Mouse (Mus musculus): Measurements from ENCODE around the gene Hif3a.
"Not testable (repeated sequence)": the region's sequence is repeated elsewhere in the genome, so short reads cannot be mapped to it uniquely, and the experiment has no call there.

Hif3a gene

GRCm38 (mm10) chr7:17062389-17062788, at the start of gene Hif3a:
Hif3a (minus strand) TSS chr7:17062427.
- DNase-seq, result no peak

DNA sequence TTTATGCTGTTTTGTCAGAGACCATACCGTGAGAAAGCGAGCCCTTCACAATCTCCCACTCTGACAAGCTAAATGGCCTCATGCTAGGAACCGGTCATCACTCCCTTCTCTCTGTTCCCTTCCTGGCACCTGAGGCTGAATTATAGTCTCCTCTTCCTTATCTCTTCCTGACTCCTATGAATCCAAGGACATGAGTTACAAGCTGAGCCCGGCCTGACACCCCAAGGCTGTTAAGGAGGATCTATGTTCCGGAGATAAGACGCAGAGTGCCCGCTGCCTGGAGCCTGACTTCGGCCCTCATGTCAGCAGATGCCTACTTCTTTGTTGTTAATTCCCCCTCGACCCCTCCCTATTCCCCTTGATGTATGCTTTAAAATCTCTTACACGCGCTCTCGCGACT, 39.4 kb upstream of the Hif3a start:
- not testable (repeated sequence) for DNase-seq

DNA sequence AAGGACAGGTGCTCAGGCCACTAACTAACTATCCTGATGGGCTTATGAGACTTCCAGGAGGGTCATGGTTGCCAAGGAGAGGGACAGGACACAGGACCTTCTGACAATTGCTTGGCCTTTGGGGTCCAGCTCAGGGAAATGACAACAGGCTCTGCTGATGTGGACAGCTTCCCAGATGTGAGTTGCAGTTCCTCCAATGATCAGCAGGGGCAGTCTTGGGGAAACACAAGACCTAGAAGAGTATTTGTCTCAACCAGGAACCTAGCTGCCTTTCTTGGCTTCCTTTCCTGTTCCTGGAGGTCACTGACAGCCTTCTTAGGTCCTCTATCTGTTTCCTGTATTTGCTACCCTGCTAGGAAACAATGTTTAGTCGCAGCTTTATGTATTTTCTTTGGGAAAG, 29.1 kb upstream of the Hif3a start:
- DNase-seq, result peak in 1 of 2 experiments; percentile 30

- DNase-seq, result no peak
Observed at GRCm38 (mm10) chr7:17090058-17090585, 27.9 kb upstream of the Hif3a start.

DNA sequence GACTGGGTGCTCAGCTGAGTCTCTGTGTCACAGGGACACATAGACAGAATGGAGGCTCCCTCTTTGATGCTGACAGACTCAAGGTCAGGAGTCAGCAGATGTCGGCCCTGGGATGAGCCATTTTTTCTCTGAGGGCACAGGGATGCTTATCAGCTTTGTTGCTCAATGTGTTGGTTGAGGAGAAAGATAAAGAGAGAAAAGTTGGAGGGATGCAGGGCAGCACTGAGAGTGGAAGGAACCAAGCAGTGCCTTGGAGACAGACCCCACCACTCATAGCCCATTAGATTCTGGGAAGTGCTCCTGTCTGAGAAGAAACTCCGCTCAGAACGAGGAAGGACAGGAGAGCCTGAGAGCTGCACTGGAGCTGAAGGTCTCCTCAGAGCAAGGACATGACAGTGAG, 25.5 kb upstream of the Hif3a start:
- no peak for DNase-seq

GRCm38 (mm10) chr7:17082766-17083165, 20.5 kb upstream of the Hif3a start:
- no peak for DNase-seq

- no peak for DNase-seq
Observed at GRCm38 (mm10) chr7:17078076-17078654, 15.9 kb upstream of the Hif3a start.

- no peak for DNase-seq
Observed at GRCm38 (mm10) chr7:17076542-17076941, 14.3 kb upstream of the Hif3a start.

DNA sequence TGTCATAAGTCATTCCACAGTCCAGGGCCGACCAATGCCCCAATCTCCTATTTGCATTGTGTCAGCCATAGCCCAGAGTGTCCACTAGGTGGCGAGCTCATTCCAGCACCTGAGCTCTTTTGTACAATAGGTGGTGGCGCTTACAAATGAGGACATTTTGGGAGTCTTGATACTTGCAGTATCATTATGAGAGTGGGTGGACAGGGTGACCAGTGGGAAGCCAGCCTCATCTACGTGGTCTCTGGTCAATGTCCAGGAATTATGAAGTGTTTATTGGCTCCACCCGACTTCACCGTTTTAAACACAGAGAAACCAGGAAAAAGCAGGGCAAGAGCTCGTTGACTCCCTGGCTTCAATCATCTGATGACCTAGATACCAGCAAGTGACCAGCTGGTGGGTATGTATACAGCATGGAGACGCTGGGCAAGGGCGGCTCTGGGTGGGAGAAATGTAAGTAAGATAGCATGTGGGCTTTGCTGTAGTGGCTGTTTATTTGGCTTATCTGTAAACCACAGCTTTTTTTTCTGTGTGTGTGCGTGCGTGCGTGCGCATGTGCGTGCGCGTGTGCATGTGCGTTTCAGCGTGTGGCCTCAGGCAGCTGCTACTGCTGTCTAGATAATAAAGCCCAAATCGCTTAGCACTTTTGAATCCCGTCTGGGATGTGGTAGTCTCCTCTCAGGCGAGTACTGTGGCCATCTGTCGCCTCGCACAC, 11.8 kb upstream of the Hif3a start, which contains the start of gene Psg16:
TSS of gene Psg16 (plus strand) at position 137 of the 712 bp plus-strand sequence.
- peak in 1 of 2 experiments; percentile 53 for DNase-seq

DNA sequence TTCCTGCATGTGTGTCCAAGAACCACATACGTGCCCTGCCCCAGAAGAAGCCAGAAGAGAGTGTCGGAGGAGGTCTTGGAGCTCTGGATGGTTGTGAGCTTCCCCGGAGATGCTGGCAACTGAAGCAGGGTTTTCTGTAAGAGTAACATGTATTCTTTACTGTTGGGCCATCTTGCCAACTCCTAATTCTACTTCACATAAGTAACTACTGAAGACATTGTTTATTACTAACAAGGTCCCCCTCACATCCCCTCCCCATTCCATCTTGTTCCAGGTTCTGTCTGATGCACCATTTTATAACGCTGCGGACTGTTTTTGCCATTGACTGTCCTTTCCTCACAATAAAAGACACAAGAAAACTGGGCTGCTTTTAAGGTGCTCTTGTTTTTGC, 11.3 kb upstream of the Hif3a start:
- DNase-seq, result no peak

DNA sequence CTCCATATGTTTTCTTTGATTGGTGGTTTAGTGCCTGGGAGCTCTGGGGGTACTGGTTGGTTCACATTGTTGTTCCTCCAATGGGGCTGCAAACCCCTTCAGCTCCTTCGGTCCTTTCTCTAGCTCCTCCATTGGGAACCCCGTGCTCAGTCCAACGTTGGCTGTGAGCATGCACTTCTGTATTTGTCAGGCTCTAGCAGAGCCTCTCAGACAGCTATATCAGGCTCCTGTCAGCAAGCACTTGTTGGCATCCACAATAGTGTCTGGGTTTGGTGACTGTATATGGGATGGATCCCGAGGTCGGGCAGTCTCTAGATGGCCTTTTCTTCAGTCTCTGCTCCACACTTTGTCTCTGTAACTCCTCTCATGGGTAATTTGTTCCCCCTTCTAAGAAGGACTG, 5.4 kb upstream of the Hif3a start:
- not testable (repeated sequence) for DNase-seq

GRCm38 (mm10) chr7:17067000-17067399, 4.8 kb upstream of the Hif3a start:
- DNase-seq, result no peak

DNA sequence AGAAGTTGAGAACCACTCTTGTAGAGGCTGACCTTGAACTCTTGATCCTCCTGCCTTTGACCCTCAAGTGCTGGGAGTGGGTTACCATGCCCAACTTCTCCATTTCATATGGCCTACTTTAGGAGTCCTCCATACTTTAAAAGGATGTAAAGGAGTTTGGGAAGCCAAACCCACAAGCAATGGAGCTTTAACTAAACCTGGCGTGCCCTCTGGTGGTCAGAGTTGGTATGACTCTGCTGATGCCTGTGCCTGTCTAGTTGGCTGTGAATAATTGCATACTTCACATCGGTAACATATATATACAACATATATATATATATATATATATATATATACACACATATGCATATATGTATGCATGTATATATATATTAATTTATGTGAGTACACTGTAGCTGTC, 4.2 kb upstream of the Hif3a start:
- peak; percentile 61 to 86 for DNase-seq

GRCm38 (mm10) chr7:17065620-17066019, 3.4 kb upstream of the Hif3a start:
- DNase-seq, result no peak

- DNase-seq, result no peak
Observed at GRCm38 (mm10) chr7:17062845-17063244, 618 bp upstream of the Hif3a start.

GRCm38 (mm10) chr7:17060782-17061605, 1.2 kb downstream of the Hif3a start:
- DNase-seq, result no peak

DNA sequence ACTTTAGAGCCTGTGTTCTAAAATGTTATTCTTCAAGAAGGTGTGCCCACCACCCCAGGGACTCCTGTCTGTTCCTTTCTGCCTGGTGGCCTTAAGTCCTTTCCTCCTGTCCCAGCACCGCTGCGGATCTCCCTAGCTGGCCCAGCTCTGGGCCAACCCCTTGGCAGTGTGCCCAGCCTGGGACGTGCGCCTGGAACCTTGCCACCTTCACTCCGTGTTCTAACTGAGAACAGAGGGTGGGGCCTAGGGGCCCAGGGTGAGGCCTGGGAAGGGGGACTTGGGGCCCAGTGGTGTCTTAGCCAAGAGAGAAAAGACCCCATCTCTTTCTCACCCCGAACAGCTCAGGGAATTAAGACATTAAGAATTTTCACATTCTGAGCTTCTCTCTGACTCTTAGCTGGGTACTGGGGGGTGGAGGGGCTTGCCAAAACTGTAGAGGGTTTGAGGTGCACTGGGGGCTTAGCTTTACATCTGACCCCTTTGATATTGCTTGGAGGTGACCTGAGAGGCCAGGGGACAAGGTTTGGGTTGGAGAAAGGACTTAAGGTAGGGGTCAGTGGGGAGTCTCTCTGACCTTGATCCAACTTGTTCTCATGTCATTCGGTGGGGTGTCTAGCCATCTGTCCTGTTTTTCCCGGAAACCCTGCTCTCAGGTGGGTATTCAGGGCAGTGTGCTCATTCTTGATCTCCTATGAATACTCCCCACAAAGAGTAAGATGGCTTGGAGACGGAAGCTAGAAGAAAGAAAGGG, 2.0 kb downstream of the Hif3a start:
- peak; percentile 59 to 66 for DNase-seq

- DNase-seq, result peak in 1 of 2 experiments; percentile 28
Observed at GRCm38 (mm10) chr7:17059463-17059844, 2.8 kb downstream of the Hif3a start.

DNA sequence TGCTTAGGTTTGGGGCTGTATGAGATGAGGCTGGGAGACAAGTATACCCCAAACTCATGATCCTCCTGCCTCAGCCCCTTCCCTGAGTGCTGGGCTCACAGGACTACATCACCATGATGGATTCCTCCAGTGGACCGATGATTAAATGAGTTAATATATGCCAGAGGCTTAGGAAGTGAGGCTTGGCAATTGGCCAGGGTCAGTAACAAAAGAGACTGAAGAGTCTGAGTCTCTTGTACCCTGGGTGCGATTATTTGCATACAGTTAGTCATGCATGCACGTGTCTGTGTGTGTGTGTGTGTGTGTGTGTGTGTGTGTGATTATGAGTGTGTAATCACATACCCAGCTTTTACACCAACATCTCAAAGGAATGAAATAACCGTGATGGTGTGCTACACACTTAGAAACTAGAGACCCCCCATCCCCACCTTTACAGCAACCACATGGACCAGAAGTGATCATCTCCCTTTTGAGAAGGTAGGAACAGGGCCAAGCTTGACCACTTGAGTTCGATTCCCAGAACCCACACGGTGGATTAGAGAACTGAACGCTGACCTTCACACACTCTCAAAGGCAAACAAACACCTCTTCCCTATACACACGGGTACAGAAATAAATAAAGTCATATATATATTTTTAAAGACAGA, 3.3 kb downstream of the Hif3a start:
- peak; percentile 58 to 74 for DNase-seq

DNA sequence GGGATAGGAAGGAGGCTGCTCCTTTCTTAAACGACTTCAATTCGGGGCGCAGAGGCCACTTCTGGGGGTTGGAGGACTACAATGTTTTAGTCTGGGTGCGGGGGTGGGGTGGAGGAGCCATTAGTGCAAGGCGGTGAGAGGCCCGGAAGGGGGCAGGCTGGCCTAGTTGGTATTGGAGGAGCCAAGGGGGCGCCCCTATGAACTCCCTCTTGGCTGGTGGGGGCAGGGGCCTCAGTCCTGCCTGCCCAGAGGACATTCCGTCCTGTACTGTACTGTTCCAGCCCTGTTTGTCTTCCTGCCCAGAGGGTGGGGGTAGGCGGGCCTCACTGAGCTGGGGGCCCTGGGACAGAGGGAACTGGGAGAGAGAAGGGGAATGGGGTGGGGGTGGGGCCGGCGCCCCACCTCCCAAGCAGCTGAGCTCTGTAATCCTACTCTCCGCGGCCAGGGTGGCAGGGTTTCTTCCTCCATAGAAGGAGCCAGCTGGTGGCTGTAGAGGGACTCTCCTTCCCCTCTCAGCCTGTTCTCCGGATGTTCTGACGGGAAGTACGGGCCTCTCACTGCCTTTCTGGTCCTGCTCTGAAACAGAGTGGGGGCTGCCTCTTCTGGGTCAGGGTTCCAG, 4.0 kb downstream of the Hif3a start:
- peak; percentile 72 to 75 for DNase-seq

Measured in spleen, adult 18-20 months (tissue).